Mouse (Mus musculus): ENCODE measurements around the gene Gm20721. TPM values are rescaled to one million over a fixed set of nuclear protein-coding genes. Genes with fewer than 3 reads are reported as not detected.
A peak's percentile ranks its signal among the peaks of the same experiment; 100 is the strongest.
"Not testable (repeated sequence)": the region's sequence is repeated elsewhere in the genome, so short reads cannot be mapped to it uniquely, and the experiment has no call there.

The Gm20721 gene
- polyA plus RNA-seq, 1 experiment from 2014 or later: 23.1 TPM

GRCm38 (mm10) chr2:174328926-174329662 is 17.4 kb downstream of the Gm20721 start:
- peak overlapping the region; percentile 97 for H3K4me3 ChIP-seq (ENCODE audit: low read depth, low read length)
- 50% methylated on average over 50 of the region's 58 CpGs for WGBS
- H3K4me1 ChIP-seq (ENCODE audit: control insufficient read depth, insufficient read depth, low read length): no peaks in the 10 kb centered on the region
- no peaks in the 10 kb centered on the region for H3K36me3 ChIP-seq (replicated peaks; ENCODE audit: control insufficient read depth, insufficient read depth, low read depth, low read length)
- H3K4me2 ChIP-seq (ENCODE audit: low read depth, low read length): peak overlapping the region; percentile 66
- no peaks in the 10 kb centered on the region for H3K27me3 ChIP-seq (ENCODE audit: control insufficient read depth, insufficient read depth, low read length)
- H3K9ac ChIP-seq (replicated peaks; ENCODE audit: low read length): peak overlapping the region; percentile 100
- H3K27ac ChIP-seq (replicated peaks; ENCODE audit: low read depth, low read length): peak overlapping the region; percentile 99
- DNase-seq (ENCODE audit: low spot score) (peak; percentile 47), ATAC-seq (replicated peaks; ENCODE audit: insufficient number of reproducible peaks, low FRiP score, low TSS enrichment, low read depth) (peak; percentile 21)
- no peaks in the 10 kb centered on the region for H3K9me3 ChIP-seq (replicated peaks; ENCODE audit: control insufficient read depth, low read length)

GRCm38 (mm10) chr2:174328358-174328905 is 18.1 kb downstream of the Gm20721 start:
- H3K4me2 ChIP-seq (ENCODE audit: low read depth, low read length): peak overlapping the region; percentile 66
- no peak for DNase-seq (ENCODE audit: low spot score)

GRCm38 (mm10) chr2:174327295-174327981 is 19.1 kb downstream of the Gm20721 start:
- no peaks in the 10 kb centered on the region for H3K36me3 ChIP-seq (replicated peaks; ENCODE audit: control insufficient read depth, insufficient read depth, low read depth, low read length)
- no peak overlapping the region; the same call in 1 of the 2 replicates for H3K27ac ChIP-seq (replicated peaks; ENCODE audit: low read depth, low read length)
- no peaks in the 10 kb centered on the region for H3K27me3 ChIP-seq (ENCODE audit: control insufficient read depth, insufficient read depth, low read length)
- H3K4me3 ChIP-seq (ENCODE audit: low read depth, low read length): peak overlapping the region; percentile 97
- WGBS: 49% methylated on average over 64 of the region's 64 CpGs
- peak overlapping the region; percentile 58 for H3K9ac ChIP-seq (replicated peaks; ENCODE audit: low read length)
- no peaks in the 10 kb centered on the region for H3K9me3 ChIP-seq (replicated peaks; ENCODE audit: control insufficient read depth, low read length)
- DNase-seq (ENCODE audit: low spot score) (peak; percentile 70), ATAC-seq (replicated peaks; ENCODE audit: insufficient number of reproducible peaks, low FRiP score, low TSS enrichment, low read depth) (peak; percentile 31)
- H3K4me2 ChIP-seq (ENCODE audit: low read depth, low read length): peak overlapping the region; percentile 66
- no peaks in the 10 kb centered on the region for H3K4me1 ChIP-seq (ENCODE audit: control insufficient read depth, insufficient read depth, low read length)

More at GRCm38 (mm10) chr2:174328358-174328905, 18.1 kb downstream of the Gm20721 start:
- Histone ChIP-seq H3K4me1 (ENCODE audit: control insufficient read depth, insufficient read depth, low read length) (no peaks in the 10 kb centered on the region), H3K9ac (replicated peaks; ENCODE audit: low read length) (peak overlapping the region; percentile 100), H3K27me3 (ENCODE audit: control insufficient read depth, insufficient read depth, low read length) (no peaks in the 10 kb centered on the region), H3K27ac (replicated peaks; ENCODE audit: low read depth, low read length) (peak overlapping the region; percentile 99; the same call in 1 of the 2 replicates), H3K4me3 (ENCODE audit: low read depth, low read length) (peak overlapping the region; percentile 97), H3K36me3 (replicated peaks; ENCODE audit: control insufficient read depth, insufficient read depth, low read depth, low read length) (no peaks in the 10 kb centered on the region), H3K9me3 (replicated peaks; ENCODE audit: control insufficient read depth, low read length) (no peaks in the 10 kb centered on the region)
- 40% methylated on average over 46 of the region's 46 CpGs for WGBS
- ATAC-seq (replicated peaks; ENCODE audit: insufficient number of reproducible peaks, low FRiP score, low TSS enrichment, low read depth): no peak

- Histone ChIP-seq H3K27ac (replicated peaks; ENCODE audit: low read depth, low read length) (no peak overlapping the region), H3K4me1 (ENCODE audit: control insufficient read depth, insufficient read depth, low read length) (no peaks in the 10 kb centered on the region), H3K4me3 (ENCODE audit: low read depth, low read length) (peak overlapping the region; percentile 97), H3K27me3 (ENCODE audit: control insufficient read depth, insufficient read depth, low read length) (no peaks in the 10 kb centered on the region), H3K9me3 (replicated peaks; ENCODE audit: control insufficient read depth, low read length) (no peaks in the 10 kb centered on the region), H3K4me2 (ENCODE audit: low read depth, low read length) (peak overlapping the region; percentile 66), H3K9ac (replicated peaks; ENCODE audit: low read length) (no peak overlapping the region), H3K36me3 (replicated peaks; ENCODE audit: control insufficient read depth, insufficient read depth, low read depth, low read length) (no peaks in the 10 kb centered on the region)
- no peak for DNase-seq (ENCODE audit: low spot score)
- WGBS: 58% methylated on average over 8 of the region's 8 CpGs
- no peak for ATAC-seq (replicated peaks; ENCODE audit: insufficient number of reproducible peaks, low FRiP score, low TSS enrichment, low read depth)
Observed at GRCm38 (mm10) chr2:174326481-174326880, 20.0 kb downstream of the Gm20721 start.

- Histone ChIP-seq H3K9me3 (replicated peaks; ENCODE audit: control insufficient read depth, low read length) (no peaks in the 10 kb centered on the region), H3K4me1 (ENCODE audit: control insufficient read depth, insufficient read depth, low read length) (no peaks in the 10 kb centered on the region), H3K27me3 (ENCODE audit: control insufficient read depth, insufficient read depth, low read length) (no peaks in the 10 kb centered on the region), H3K4me2 (ENCODE audit: low read depth, low read length) (no peak overlapping the region; the same call in 1 of the 2 replicates), H3K27ac (replicated peaks; ENCODE audit: low read depth, low read length) (no peak overlapping the region), H3K9ac (replicated peaks; ENCODE audit: low read length) (no peak overlapping the region), H3K36me3 (replicated peaks; ENCODE audit: control insufficient read depth, insufficient read depth, low read depth, low read length) (no peaks in the 10 kb centered on the region), H3K4me3 (ENCODE audit: low read depth, low read length) (no peak overlapping the region)
- WGBS: 53% methylated on average over 4 of the region's 4 CpGs
- DNase-seq (ENCODE audit: low spot score): no peak
- ATAC-seq (replicated peaks; ENCODE audit: insufficient number of reproducible peaks, low FRiP score, low TSS enrichment, low read depth): no peak
Observed at GRCm38 (mm10) chr2:174325989-174326388, 20.5 kb downstream of the Gm20721 start.

- WGBS: 89% methylated on average over 9 of the region's 9 CpGs
- Histone ChIP-seq H3K4me3 (ENCODE audit: low read depth, low read length) (no peak overlapping the region), H3K36me3 (replicated peaks; ENCODE audit: control insufficient read depth, insufficient read depth, low read depth, low read length) (no peaks in the 10 kb centered on the region), H3K4me1 (ENCODE audit: control insufficient read depth, insufficient read depth, low read length) (no peaks in the 10 kb centered on the region), H3K9ac (replicated peaks; ENCODE audit: low read length) (no peak overlapping the region), H3K9me3 (replicated peaks; ENCODE audit: control insufficient read depth, low read length) (no peaks in the 10 kb centered on the region), H3K4me2 (ENCODE audit: low read depth, low read length) (no peak overlapping the region), H3K27me3 (ENCODE audit: control insufficient read depth, insufficient read depth, low read length) (no peaks in the 10 kb centered on the region), H3K27ac (replicated peaks; ENCODE audit: low read depth, low read length) (no peak overlapping the region)
- no peak for DNase-seq (ENCODE audit: low spot score)
- ATAC-seq (replicated peaks; ENCODE audit: insufficient number of reproducible peaks, low FRiP score, low TSS enrichment, low read depth): no peak
Observed at GRCm38 (mm10) chr2:174316661-174317060, 29.9 kb downstream of the Gm20721 start.

GRCm38 (mm10) chr2:174315445-174315844 is 31.1 kb downstream of the Gm20721 start:
- not testable (repeated sequence) for H3K9ac ChIP-seq (replicated peaks; ENCODE audit: low read length); DNase-seq (ENCODE audit: low spot score); ATAC-seq (replicated peaks; ENCODE audit: insufficient number of reproducible peaks, low FRiP score, low TSS enrichment, low read depth); H3K4me2 ChIP-seq (ENCODE audit: low read depth, low read length); H3K27ac ChIP-seq (replicated peaks; ENCODE audit: low read depth, low read length); H3K27me3 ChIP-seq (ENCODE audit: control insufficient read depth, insufficient read depth, low read length); H3K4me1 ChIP-seq (ENCODE audit: control insufficient read depth, insufficient read depth, low read length); H3K36me3 ChIP-seq (replicated peaks; ENCODE audit: control insufficient read depth, insufficient read depth, low read depth, low read length); H3K4me3 ChIP-seq (ENCODE audit: low read depth, low read length); H3K9me3 ChIP-seq (replicated peaks; ENCODE audit: control insufficient read depth, low read length)

- Histone ChIP-seq H3K9me3 (replicated peaks; ENCODE audit: control insufficient read depth, low read length) (no peaks in the 10 kb centered on the region), H3K27me3 (ENCODE audit: control insufficient read depth, insufficient read depth, low read length) (no peaks in the 10 kb centered on the region), H3K27ac (replicated peaks; ENCODE audit: low read depth, low read length) (no peak overlapping the region), H3K4me2 (ENCODE audit: low read depth, low read length) (no peak overlapping the region), H3K4me1 (ENCODE audit: control insufficient read depth, insufficient read depth, low read length) (no peaks in the 10 kb centered on the region), H3K9ac (replicated peaks; ENCODE audit: low read length) (no peak overlapping the region), H3K36me3 (replicated peaks; ENCODE audit: control insufficient read depth, insufficient read depth, low read depth, low read length) (no peaks in the 10 kb centered on the region), H3K4me3 (ENCODE audit: low read depth, low read length) (no peak overlapping the region)
- 92% methylated on average over 2 of the region's 2 CpGs for WGBS
- DNase-seq (ENCODE audit: low spot score): no peak
- ATAC-seq (replicated peaks; ENCODE audit: insufficient number of reproducible peaks, low FRiP score, low TSS enrichment, low read depth): peak; percentile 20; the same call in 1 of the 2 replicates
Observed at GRCm38 (mm10) chr2:174312661-174313060, 33.9 kb downstream of the Gm20721 start.

Measured in embryonic facial prominence, embryonic 11.5 days (tissue).